Mouse (Mus musculus) left cerebral cortex, adult 2 months (tissue): ENCODE measurements around the gene Hs6st2. TPM values are rescaled to one million over a fixed set of nuclear protein-coding genes. Genes with fewer than 3 reads are reported as not detected.

Experiments used
- DNase-seq, 2 experiments: peaks; one replicate each; pipeline ENCODE4 v3.0.0; 2021 to 2022; ENCODE audit warnings: low spot score in 2 of 2, mixed read lengths in 1 of 2; ENCODE audit errors: extremely low spot score in 1 of 2
- H3K27ac ChIP-seq: fragments of 200-600 bp; 2 replicates; pipeline ENCODE4 v1.8.1; 2022
- H3K4me3 ChIP-seq: fragments of 200-600 bp; 2 replicates; pipeline ENCODE4 v1.8.1; 2022
- CTCF ChIP-seq: fragments of 200-600 bp; IDR thresholded peaks from 2 replicates; pipeline ENCODE4 v1.8.1; 2022; ENCODE audit warnings: antibody characterized with exemption, mild to moderate bottlenecking, moderate library complexity
- intact Hi-C: fragments of 180-260 bp; cut with DNase I; formaldehyde crosslinking; loops from one replicate; pipeline ENCODE4 v1.15.1; 2025
- total RNA-seq, 2 experiments: library from RNA; stranded (reverse); gene quantifications; 2 replicates each; pipeline ENCODE4 v1.2.3; 2021

Gene Hs6st2
- total RNA-seq, 2 experiments from 2014 or later, result 32.3 to 37.6 TPM

GRCm38 (mm10) chrX:51658236-51658635, 23.4 kb downstream of the Hs6st2 start:
- TF ChIP-seq CTCF, result no peak
- intact Hi-C loops, result no loop called here
- Histone ChIP-seq H3K4me3 (no peak overlapping the region), H3K27ac (no peak overlapping the region)
- no peak for DNase-seq

DNA sequence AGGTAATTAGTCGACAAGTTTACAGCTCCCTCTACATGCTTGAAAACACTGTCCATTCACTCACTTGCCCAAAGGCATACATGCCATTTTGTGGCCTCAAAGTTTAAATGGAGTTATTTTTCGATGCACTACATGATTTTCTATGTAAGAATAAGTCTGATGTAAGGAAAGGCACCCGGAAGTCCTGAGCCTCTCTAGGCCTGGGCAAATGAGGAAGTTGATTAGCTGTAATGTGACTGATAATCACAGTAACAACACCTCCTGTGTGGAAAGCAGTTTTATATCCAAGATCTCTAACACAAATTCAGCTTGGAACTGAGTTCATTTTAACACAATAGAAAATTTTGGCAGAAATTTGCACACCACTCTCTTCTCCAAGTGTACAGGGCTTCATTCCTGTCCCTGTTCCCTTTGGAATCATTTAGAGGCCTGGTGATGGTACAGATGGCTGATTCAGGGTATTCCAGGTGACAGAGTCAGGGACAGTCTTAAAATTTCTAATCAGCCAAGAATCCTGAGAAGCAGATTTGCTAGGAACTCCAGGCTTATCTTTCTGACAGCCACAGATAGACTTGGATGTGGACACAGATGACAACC, 38.9 kb downstream of the Hs6st2 start:
- H3K27ac ChIP-seq, result no peak overlapping the region
- intact Hi-C loops, result no loop called here
- no peak for DNase-seq
- no peak overlapping the region for H3K4me3 ChIP-seq
- TF ChIP-seq CTCF, result no peak

GRCm38 (mm10) chrX:51635756-51636155, 45.9 kb downstream of the Hs6st2 start:
- intact Hi-C loops, result no loop called here
- DNase-seq, result no peak
- H3K27ac ChIP-seq, result no peak overlapping the region
- no peak for TF ChIP-seq CTCF
- no peak overlapping the region for H3K4me3 ChIP-seq

DNA sequence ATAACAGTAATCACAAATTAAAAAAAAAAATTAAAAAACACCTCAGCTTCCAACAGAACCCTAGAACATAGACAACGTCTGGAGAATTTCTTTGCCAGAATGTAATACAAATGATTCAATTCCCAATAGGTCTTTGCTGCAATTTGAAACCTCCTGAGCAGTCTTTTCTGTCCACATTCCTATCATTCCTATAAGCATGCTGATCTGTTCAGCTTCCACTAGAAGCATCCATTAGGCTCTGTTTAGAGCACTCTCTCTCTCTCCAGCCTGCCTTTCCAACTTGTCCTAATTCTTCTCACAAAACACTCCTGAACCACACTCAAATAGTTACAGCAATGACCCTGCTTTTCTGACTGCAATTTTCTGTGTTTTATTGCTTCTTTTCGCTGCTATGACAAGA, 50.3 kb downstream of the Hs6st2 start:
- Histone ChIP-seq H3K27ac (no peak overlapping the region), H3K4me3 (no peak overlapping the region)
- intact Hi-C loops, result no loop called here
- no peak for TF ChIP-seq CTCF
- no peak for DNase-seq

DNA sequence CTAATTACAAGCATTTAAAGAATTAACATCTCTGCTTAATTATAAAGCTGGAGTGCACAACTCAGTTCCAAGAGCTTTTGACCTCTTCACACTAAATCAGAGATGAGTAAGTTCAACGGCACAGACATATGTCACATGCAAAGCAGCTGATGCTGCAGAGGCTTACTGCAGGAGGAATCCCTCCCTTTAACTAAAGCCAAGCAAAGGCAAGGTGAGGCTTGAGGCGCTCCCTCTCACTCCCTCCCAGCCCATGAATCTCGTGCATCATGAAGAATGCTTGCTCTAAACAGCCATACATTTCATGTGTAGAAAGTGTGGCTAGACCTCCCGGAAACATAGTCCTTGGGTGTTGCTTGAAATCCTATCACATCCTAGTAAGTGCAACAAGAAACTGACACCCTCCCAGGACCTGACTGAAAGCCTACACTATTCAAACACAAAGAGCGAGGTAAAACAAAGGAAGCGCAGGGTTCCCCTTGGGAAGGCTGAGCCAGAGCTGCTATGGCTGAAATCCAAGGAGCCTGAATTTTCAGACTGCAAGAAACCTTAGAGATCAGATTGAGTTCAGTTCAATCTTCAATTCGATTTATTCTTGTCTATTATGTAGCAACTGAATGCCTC, 67.2 kb downstream of the Hs6st2 start:
- no peak for DNase-seq
- intact Hi-C loops, result no loop called here
- Histone ChIP-seq H3K27ac (no peak overlapping the region), H3K4me3 (no peak overlapping the region)
- no peak for TF ChIP-seq CTCF

GRCm38 (mm10) chrX:51610743-51611142, 70.9 kb downstream of the Hs6st2 start:
- no peak for DNase-seq
- no peak overlapping the region for H3K4me3 ChIP-seq
- TF ChIP-seq CTCF, result no peak
- intact Hi-C loops, result no loop called here
- H3K27ac ChIP-seq, result no peak overlapping the region

DNA sequence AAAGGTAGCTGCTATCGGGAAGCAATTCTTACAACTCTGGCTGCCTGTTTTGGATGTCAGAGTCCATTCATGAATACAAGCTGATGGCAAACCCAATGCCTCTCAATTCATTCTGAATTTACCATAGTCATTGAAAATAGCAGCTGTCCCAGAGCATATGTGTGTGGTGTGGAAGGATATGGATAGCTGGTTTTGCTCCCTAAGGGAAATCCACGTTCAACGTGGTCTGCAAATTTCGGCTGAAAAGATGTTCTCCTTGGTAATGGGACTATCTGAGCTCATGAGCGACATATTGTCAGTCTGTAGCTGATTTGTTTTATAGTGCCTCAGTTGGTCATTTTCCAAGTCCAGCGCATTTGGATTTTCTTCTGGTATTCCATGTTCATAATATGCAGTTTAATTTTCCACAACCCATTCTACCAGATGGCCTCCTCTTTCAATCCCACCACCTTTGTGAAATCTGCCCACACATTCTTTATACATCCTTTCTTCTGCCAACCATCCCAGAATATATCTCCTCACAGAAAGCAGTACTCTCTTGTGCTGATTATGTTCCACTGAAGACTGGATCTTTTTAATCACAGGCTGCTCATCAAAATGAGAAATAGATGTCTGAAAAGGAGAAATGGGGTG, 75.3 kb downstream of the Hs6st2 start:
- DNase-seq, result no peak
- Histone ChIP-seq H3K27ac (no peak overlapping the region), H3K4me3 (no peak overlapping the region)
- intact Hi-C loops, result loop anchor here (5.0 kb wide), 1 partner anchor 71 kb away; no protein-coding TSS in a partner anchor
- no peak for TF ChIP-seq CTCF

DNA sequence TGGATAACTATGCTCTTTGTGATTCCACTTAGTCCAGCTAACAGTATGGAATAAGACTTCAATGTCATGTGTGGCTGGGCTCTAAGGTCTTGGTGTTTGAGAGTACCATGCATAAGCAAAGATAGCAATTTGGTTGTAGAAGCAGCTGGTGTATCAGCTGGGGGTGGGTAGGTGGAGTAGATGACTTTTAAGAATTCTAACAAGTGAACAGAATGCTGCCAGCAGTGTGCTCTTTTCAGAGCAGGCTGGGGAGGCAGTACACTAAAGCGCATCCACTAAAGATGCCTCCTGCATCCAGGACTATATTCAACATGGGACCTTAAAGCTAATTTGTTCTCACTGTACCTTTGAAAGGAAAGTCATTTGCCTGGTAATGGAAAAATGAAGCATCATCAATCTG, 88.9 kb downstream of the Hs6st2 start:
- no peak overlapping the region for H3K27ac ChIP-seq
- TF ChIP-seq CTCF, result no peak
- no peak overlapping the region for H3K4me3 ChIP-seq
- DNase-seq, result peak; percentile 9 to 15
- intact Hi-C loops, result loop anchor here (10.0 kb wide), 1 partner anchor 198 kb away; no protein-coding TSS in a partner anchor

DNA sequence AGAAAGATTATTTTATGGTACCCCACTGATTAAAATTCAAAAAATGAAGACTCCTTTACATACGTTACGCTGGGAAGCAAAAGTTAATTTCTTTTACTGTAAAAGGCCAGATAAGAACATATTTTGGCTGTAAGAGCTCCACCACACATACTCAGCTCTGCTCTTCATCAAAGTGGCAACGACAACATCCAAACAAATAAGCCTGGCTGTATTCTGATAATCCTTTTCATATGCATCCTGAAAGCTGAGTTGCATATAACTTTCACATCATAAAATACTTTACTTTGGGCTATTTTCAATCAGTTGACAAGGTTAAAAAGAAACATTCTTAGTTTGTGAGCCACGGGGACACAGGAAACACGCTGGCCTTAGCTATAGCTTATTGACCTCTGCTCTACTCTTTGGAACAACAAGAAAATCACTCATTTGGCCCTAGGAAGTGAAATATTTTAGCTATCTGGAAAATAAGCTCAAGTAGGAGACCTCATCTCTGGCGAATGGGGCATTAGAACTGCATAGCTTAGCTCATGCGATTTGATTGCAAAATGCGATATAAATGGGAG, 91.1 kb downstream of the Hs6st2 start:
- Histone ChIP-seq H3K4me3 (no peak overlapping the region), H3K27ac (no peak overlapping the region)
- no peak for DNase-seq
- no peak for TF ChIP-seq CTCF
- intact Hi-C loops, result loop anchor here (10.0 kb wide), 1 partner anchor 196 kb away; no protein-coding TSS in a partner anchor

DNA sequence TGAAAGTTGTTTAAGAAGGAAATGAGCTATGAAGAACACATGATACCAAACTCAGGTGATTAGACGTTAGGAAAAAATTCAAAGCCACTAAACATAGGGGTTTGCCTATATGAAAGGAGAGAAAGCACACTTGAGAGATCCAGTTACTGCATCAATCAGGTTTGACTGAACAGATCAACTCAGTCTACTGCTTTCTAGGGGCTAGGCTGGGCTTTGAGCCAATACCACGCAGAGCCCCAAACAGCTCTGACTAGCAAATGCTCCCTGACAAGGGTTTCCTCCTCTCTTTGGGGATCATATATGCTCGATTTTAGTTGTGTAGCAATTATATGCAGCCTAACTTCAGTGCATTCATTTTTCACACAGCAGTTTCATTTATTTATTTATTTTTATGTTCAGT, 96.2 kb downstream of the Hs6st2 start:
- H3K27ac ChIP-seq, result no peak overlapping the region
- intact Hi-C loops, result no loop called here
- no peak overlapping the region for H3K4me3 ChIP-seq
- no peak for TF ChIP-seq CTCF
- DNase-seq, result no peak

DNA sequence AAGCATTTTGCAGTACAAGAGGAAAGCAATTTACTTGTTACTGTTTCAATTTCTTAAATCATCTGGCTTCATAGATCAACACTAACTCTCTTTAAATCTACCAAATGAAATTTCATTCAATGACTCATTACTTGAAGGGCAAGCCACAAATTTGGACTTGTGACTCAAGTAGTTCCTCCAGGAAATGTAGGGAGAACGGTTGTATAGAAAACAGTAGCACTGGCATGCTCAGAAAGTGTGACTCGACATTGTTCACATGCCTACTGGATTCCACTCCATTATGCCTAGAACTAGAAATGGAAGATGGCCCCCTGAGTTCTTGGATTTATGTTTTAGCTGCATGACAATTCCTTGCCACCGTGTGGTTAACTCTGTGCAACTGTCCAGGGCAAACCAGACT, 100.0 kb downstream of the Hs6st2 start:
- intact Hi-C loops, result no loop called here

GRCm38 (mm10) chrX:51561880-51562279, 119.8 kb downstream of the Hs6st2 start:
- no peak for TF ChIP-seq CTCF
- H3K27ac ChIP-seq, result no peak overlapping the region
- intact Hi-C loops, result no loop called here
- H3K4me3 ChIP-seq, result no peak overlapping the region
- no peak for DNase-seq

More for the DNA sequence above, 100.0 kb downstream of the Hs6st2 start:
- H3K27ac ChIP-seq, result no peak overlapping the region
- no peak for TF ChIP-seq CTCF
- H3K4me3 ChIP-seq, result no peak overlapping the region
- no peak for DNase-seq
